Mouse (Mus musculus) T-cell, adult 2 months (primary cell): ENCODE results near the gene F5.
A peak's percentile ranks its signal among the peaks of the same experiment; 100 is the strongest.
"Not testable (repeated sequence)": the region's sequence is repeated elsewhere in the genome, so short reads cannot be mapped to it uniquely, and the experiment has no call there.

Source experiments
- DNase-seq: peaks from one replicate; pipeline ENCODE4 v3.0.0; 2022; ENCODE audit warnings: low spot score

F5 gene

DNA sequence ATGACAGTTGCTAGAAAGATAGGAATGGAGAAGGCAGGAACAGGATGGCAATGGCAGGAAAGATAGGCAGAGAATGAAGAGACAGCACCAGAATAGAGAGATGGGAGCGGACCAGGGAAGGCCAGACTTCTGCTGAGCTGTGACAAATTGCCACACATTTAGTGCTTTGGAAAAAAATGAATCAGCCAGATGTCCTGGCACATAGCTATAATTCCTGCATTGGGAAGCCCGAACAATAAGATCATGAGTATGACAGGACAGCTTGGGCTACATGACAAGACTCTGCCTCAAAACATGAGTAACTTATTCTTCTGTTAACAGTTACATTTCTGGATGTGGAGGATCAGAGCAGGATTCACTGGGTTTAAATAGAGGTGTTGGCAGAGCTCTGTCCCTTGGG lies 8.1 kb downstream of the F5 start:
- DNase-seq: no peak

- DNase-seq: no peak
These were observed 11.1 kb downstream of the F5 start for GRCm38 (mm10) chr1:164162745-164163144.

DNA sequence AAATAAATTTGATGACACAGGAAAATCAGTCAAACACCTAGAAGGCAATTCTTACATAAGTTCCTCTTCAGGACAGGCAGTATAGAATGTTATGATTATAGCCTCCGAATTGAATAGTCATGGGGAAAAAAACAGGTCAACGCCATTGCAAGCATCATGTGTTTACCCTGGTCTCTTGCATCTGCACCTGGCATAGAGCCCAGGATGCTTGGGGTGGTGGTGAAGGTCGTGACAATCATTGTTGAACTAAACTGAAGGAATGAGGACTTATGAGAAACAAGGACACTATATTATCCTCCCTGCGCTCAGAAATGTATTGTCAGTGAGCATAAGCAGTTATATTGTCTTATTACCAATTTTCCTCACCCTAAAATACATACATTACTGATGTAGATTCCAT lies 17.2 kb downstream of the F5 start:
- DNase-seq: no peak

DNA sequence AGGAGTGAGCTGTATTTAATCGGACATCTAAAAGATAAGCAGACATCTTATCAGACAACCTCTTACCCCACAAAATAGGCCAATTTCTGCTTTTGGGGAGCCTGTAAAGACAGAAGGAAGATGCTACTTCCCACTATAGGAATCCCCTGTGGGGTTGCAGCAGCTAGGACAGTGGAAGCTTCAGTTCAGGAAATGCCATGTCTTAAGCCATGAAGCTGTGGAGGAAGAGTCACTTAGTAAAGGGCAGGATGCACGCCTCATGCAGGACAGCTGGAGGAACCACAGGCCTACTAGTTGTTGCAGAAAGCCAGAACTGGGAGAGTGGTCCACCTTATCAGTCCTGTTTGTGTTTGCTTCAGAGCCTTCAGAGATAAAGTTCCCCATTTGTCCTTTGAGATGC lies 18.8 kb downstream of the F5 start:
- DNase-seq: no peak

- DNase-seq: no peak
These were observed 21.5 kb downstream of the F5 start for GRCm38 (mm10) chr1:164173145-164173544.

DNA sequence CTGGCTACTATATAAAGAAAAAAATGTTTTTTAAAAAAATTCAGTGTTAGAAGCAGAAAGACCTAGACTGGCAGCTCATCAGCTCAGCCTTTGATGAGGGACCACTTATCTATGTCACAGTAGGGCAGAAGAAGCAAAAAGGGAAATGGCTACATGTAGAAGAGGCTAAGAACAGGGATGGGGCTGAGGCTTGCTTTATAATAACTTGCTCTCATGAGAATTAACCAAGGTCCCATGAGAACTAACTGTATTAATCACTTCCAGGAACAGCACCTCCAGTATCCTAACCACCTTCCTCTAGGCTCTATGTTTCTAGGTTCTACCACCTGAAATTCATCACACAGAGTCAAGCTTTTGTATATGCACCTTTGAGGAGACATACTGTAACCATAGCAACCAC lies 25.2 kb downstream of the F5 start:
- no peak for DNase-seq

DNA sequence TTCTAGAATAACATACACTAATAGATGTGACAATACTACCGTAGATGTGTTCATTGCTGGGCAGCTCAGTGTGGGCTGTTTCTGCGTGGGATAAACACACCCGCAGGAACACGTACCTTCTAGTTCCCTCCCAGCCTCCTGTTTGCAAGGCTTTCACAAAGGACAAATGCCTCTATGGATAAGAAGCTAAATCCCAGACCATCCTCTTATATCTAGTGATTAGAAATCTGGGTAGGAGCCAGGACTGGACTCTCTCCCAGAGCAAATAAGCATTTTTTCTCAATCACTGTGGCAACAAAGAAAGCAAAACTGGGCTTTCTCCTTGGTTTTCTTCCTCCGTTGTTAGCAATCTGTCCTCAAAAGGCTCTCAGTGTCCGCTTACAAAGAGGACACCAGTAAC lies 26.8 kb downstream of the F5 start:
- DNase-seq: no peak

DNA sequence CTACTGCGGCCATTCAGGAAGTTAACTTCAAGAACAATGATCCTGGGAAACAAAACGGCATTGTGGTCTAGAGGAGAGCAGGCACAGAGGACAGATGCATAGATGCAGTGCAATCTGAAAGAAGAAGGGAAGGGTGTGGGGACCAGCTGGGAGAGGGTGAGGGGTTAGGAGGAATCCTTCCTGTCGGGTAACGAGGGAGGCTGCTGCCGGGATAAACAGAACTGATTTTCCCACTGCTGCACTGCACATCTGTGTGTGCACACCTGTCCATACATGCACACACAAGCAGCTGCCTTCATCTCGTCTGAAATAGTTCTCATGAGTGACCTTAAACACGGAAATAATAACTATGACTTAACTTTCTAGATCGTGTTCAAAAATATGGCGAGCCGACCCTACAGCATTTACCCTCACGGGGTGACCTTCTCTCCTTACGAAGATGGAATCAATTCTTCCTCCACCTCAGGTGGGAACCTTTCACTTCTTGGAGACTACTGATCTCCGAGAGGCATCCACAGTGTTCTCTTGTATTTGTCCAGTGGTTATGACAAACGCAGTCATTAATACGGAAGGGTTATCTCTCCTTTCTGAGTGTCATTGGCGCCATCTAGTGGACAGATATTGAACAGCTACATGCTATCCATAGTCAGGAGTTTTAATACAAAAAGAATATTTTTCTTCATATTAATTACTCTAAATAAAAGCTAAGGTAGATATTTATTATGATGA lies 32.7 kb downstream of the F5 start:
- DNase-seq: peak; percentile 63

DNA sequence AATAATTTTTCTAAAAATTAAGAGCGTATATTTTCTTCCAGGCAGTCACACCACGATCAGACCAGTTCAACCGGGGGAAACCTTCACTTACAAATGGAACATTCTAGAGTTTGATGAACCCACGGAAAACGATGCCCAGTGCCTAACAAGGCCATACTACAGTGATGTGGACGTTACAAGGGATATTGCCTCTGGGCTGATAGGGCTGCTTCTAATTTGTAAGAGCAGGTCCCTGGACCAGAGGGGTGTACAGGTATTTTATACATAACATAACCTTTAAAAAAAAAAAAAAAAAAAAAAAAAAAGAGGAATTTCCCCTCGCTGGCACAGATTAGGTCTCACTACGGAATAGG lies 33.2 kb downstream of the F5 start:
- no peak for DNase-seq

- DNase-seq: no peak
These were observed 33.7 kb downstream of the F5 start for GRCm38 (mm10) chr1:164185316-164185715.

DNA sequence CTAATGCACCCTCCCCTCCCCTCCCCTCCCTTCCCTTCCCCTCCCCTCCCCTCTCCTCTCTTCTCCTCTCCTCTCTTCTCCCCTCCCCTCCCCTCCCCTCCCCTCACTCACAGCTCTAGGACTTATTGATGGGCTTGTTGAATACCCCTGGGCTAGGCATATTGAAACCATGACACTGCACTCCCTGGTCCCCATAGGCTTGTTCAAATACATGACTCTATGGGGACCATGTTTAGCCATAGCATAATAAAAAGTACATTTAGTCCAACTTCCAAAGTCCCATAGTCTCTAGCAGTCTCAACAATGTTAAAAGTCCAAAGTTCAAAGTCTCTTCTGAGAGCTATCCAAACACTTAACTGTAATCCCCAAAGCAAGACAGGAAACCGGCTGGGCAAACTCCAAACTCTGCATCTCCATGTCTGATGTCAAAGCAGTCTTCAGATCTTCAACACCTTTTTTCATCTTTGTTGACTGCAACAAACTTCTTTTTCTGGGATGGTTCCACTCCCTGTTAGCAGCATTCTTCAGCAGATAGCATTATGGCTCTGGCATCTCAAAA lies 35.4 kb downstream of the F5 start:
- no peak for DNase-seq

DNA sequence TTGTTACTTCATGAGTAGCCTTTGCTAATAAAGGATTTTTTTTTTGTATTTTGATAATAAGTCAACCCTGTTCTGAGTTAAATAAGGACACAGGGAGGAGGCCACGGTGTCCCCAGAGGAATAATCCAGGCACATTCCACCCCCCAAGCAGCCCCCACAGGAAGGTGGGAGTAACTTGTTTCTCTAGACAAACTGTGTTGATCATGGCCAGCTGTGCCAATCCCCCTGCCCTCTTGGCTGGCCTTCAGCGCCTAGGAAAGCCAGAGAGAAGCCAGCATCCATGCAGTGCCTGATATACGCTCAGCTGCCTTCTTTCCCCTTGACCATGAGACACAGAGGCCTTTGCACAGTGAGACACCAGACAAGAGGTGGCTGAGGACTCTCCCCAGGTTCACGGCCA lies 47.9 kb downstream of the F5 start:
- no peak for DNase-seq

DNA sequence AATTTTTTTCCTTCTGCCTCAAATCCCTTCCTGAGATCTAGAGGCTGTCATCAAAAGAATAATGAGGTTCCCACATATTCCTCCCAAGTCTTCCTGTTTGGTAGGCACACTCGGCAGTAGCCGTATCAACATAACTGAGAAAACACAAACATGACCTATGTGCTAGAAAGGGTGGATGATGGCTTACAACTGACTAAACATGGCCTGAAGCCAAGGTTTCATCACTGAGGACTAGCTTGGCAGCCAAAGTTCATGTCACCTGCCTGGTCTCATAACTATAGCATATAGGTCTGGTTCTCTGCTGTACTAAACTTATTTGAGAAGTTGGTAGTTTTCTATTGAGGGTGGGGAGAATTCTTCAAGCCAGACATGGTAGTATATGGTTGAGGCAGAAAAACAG lies 56.8 kb downstream of the F5 start:
- DNase-seq: no peak

DNA sequence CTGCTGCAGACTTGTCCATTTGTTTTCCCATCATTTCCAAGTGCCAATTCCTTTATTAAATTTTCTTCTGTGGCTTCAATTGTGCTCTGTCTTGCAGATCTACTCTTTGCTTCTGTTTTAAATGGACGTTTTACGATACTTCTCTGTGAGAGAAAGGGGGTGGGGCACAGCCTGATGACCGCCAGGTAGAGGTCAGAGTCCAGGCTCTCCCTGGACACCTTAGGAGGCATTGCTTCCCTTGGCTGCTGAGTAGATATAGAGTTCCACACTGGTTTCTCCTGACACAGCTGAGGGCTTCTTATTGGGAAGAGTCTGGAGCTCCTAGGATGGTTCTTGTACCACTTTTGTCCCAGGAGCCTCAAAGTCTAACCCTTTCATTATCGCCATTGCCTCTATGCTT lies 59.3 kb downstream of the F5 start:
- no peak for DNase-seq

GRCm38 (mm10) chr1:164212686-164213085 lies 61.0 kb downstream of the F5 start:
- DNase-seq: no peak

DNA sequence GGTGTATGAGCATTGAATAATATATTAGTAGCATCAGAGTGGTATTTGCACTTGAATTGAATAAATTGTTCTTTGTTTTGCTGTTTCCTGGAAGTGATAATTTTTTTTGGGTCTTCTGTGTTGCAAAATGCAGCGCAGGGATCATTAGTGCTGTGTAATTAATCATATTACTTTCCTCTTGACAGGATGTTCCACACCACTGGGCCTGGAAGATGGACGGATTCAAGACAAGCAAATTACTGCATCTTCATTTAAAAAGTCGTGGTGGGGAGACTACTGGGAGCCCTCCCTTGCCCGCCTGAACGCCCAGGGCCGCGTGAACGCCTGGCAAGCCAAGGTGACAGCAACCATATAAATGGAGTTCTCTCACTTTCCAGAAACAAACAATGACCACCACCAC lies 62.6 kb downstream of the F5 start:
- no peak for DNase-seq

DNA sequence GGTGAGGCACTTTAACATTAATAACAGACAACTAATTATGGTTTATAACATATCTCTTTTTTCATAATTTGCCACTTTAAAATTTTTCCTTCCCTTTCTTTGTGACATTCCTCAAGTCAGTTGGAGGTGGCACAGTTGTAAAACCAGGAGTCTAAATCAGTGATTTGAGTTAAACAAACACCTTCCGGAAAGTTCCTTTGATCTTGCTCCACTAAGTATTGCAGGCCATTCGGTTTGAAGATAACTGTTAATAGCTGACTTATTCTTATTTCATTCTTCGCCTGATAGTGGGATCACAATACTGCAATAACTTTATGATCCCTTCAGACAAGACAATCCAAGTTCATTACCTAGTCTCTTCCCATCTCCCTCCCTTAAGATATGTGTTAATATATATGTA lies 63.5 kb downstream of the F5 start:
- no peak for DNase-seq

DNA sequence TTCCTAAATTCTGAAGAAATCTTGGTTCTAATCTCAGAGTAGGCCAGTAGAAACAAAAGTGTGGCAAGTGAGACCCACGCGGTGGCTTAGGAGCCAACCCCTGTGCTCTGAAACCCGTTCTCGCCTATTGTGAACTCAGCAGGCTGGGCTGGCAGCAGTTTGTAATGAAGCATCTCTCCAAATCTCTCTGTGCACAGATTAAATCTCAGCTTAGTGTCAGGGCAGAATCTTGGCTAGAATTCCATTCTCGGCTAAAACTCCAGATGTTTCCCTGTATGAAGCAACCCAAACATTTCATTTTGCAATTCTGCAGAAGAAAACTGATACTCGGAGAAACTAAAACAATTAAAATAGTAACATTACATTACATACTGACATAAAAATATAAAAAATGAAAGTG lies 63.9 kb downstream of the F5 start:
- DNase-seq: no peak

- no peak for DNase-seq
These were observed 66.4 kb downstream of the F5 start for GRCm38 (mm10) chr1:164217791-164218685.

- no peak for DNase-seq
These were observed 68.6 kb downstream of the F5 start for GRCm38 (mm10) chr1:164220261-164220660.

DNA sequence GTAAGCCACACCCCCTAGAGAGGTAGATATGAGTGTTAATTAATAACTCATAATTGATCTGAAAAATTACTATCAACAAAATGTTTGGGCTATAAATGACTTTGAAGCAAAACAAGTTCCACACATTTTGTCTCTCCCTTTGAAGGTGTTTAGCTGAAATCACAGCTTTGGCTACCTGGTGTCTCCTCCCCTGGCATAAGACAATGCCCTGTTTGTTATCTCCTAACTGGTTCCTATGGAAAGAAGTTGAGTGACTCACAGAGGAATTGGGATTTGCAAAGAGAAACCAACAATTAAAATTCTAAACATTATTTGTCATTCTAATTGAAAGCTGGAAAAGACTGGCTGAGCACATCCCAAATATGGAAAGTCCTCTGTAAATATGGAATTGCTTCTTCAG lies 71.5 kb downstream of the F5 start:
- DNase-seq: no peak

GRCm38 (mm10) chr1:164231937-164232570 lies 80.4 kb downstream of the F5 start:
- DNase-seq: not testable (repeated sequence)

DNA sequence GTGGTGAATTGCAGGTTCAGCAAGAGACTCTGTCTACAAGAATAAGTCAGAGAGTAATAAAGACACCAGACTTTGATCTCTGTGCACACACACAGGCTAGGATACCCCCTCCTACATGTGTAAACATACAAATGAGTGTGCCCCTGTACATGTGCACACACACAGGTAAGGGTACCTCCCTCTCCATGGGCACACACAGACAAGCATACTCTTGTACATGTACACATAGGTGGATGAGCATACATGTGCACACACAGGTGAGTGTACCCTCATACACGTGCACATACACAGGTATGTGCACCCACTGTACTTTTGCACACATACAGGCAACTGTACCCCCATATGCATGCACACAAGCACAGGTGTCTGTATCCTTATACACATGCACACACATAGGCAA lies 81.8 kb downstream of the F5 start:
- no peak for DNase-seq
